Mouse (Mus musculus): ENCODE measurements at regions not wholly inside any gene's neighbourhood (a gene's known extent, or its start where the extent isn't known, plus 50 kb on each side); places are given as distances from the start of the nearest gene placed in this dataset.

DNA sequence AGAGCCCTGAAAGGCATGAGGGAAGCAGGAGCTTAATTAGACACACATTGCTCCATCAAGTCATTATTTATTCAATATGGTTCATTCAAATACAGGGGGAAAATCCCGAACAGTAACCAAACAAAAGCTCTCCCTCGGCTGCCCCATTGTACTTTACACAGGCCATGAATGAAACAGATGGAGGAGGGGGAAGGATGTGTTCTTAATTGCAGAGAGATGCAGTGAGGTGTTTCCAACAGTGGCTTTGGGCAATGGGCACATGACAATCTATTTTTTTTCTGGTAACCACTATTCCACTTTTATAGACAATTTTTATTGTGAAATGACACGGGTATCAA, 578.6 kb upstream of the Gm26657 start:
- DNase-seq (ENCODE audit: low spot score in 2 of 2): no peak

- no peak for DNase-seq (ENCODE audit: low spot score in 2 of 2)
Measured at GRCm38 (mm10) chr4:56160551-56161256, 579.2 kb upstream of the Gm26657 start.

DNA sequence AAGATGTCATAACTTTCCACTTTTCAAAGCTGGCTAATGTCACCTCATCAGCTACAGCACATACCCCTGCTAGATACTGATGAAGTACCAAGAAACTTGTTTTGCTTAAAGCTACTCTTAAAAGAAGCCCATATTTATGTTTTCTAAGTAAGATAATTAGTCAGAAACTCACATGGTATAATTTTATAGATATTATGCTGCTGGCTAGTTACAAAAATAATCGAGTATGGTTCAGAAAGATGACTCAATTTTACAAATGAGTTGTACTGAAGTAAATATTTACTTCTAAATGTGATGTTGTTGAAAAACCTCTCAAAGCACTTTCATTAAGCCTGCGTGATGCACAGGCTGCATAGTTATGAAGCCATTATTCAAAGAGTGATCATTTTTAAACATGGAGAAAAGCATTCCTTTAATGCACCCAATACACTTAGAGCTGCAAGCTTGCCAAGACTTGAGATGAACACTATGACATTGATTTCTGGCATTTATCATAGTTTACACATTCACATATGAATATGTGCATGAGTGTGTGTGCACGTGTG, 582.3 kb upstream of the Gm26657 start:
- DNase-seq (ENCODE audit: low spot score in 2 of 2): no peak

GRCm38 (mm10) chr4:56150716-56151115, 589.2 kb upstream of the Gm26657 start:
- no peak for DNase-seq (ENCODE audit: low spot score in 2 of 2)

- DNase-seq (ENCODE audit: low spot score in 2 of 2): no peak
Measured at GRCm38 (mm10) chr4:56143827-56144226, 596.0 kb upstream of the Gm26657 start.

DNA sequence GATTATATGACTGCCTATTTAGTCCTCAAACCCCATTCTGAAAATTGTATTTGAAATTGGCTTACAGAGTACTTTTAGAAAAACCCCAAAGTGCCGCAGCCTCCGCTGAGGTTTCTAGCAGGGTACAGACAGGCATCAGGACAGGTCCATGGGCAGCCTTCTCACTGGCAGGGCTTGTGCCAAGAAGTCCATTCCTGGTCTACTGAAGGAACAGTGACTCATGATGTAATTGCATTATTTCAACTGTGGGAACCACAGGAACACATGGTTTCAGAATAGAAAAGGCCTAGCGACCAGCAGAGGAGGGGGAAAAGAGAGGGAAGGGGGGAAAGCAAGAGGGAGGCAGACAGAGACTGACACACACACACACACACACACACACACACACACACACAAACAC, 603.0 kb upstream of the Gm26657 start:
- no peak for DNase-seq (ENCODE audit: low spot score in 2 of 2)

DNA sequence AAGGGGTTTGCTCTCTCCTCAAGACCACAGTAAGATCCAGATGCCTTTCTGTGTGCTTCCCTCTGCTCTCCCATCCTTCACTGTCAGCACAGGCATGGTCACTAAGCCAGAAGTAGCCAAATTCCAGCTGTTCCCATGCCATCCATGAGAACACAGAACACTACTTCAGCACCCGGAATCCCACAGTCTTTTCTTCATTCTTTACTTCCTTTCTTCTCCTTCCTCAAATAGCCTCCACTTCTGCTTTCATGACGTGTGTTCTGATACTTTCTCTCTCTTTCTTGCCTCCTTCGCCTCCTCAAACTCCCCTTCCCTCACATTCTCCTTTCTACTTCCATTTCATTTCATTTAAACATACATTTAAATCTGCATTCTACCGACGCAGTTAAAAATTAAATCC, 602.1 kb upstream of the Klf4 start:
- no peak for DNase-seq (ENCODE audit: low spot score in 2 of 2)

DNA sequence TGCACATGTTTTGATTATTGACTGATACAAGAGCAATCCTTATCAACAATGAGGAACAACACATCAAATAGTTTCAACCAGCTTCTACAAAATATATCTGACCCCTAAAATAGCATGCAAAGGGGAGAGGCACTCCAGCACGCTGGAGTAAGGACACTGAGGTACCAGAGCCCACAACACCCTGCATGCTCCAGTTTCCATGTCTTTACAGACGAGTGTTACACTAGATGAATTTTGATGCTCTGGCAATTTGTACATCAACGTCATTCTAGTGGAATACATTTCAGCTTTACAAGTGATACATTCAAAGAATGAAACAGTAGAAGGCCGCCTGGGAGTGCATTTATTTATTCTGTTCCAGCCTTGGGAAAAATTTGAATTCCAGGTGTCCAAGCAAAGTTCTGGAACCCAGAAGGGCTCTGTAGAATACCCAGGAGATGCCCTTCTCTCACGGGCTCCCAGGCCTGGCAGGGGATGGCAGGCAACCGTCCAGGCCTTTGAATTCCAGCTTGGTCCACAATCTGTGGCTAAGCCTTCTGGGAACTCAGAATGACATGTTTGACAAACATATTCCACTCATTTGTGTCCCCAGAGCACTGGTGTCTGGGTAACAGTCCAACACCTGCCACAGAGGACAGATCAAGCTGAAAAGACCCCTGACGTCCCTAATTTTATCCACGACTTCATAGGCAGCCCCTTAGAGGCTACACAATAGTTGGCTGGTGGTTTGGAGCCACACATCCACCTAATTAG, 595.6 kb upstream of the Klf4 start:
- DNase-seq (ENCODE audit: low spot score in 2 of 2): no peak

DNA sequence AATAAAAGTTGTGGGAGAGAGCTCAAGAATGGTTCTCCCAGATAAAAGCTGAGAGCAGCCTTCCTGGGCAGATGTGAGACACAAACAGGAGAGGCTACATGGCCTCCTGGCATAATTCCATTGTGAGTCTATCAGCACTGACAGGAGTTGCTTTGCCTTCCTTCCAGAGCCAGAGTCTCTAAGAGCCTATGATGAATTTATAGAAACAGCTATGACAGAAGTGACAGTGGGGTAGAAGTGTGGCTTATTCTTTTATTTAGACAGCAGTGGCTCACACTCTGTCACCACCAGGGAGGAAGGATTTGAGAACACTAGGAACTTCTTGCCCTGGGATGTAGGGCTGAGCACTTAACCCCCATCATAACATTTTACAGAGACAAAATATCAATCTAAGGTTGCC, 592.2 kb upstream of the Klf4 start:
- no peak for DNase-seq (ENCODE audit: low spot score in 2 of 2)

GRCm38 (mm10) chr4:56122198-56122597, 589.9 kb upstream of the Klf4 start:
- no peak for DNase-seq (ENCODE audit: low spot score in 2 of 2)

GRCm38 (mm10) chr4:56121664-56122063, 589.4 kb upstream of the Klf4 start:
- no peak for DNase-seq (ENCODE audit: low spot score in 2 of 2)

GRCm38 (mm10) chr4:56120357-56120756, 588.1 kb upstream of the Klf4 start:
- no peak for DNase-seq (ENCODE audit: low spot score in 2 of 2)

DNA sequence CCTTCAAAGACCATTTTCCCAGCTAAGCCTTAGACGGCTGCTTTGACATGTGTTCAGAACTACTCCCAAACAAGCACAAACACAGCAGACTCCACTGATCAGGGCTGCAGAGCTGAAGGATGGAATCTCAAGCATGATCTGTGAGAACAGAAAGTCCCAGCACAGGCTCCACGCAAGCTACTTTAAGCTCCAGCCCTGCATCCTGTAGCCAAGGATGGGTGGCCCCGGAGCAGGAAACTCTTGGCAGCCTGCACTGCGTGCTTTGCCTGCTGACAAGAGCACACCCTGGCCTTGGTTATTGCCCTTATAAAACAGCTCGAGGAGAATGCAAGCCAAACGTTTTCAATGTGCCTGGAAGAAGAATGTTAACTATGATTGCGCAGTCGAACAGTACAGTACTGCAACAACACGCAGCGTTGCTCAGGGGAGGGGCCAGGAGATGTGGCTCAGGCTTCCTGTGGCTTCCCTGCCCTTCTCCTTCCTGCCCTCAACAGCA, 581.5 kb upstream of the Klf4 start:
- peak in 1 of 2 experiments; percentile 22 for DNase-seq (ENCODE audit: low spot score in 2 of 2)

- DNase-seq (ENCODE audit: low spot score in 2 of 2): no peak
Measured at GRCm38 (mm10) chr4:56112931-56113700, 580.9 kb upstream of the Klf4 start.

- no peak for DNase-seq (ENCODE audit: low spot score in 2 of 2)
Measured at GRCm38 (mm10) chr4:56106962-56107361, 574.7 kb upstream of the Klf4 start.

- DNase-seq (ENCODE audit: low spot score in 2 of 2): no peak
Measured at GRCm38 (mm10) chr4:56102314-56102713, 570.0 kb upstream of the Klf4 start.

GRCm38 (mm10) chr4:56090796-56091195, 558.5 kb upstream of the Klf4 start:
- DNase-seq (ENCODE audit: low spot score in 2 of 2): no peak

GRCm38 (mm10) chr4:56088701-56089100, 556.4 kb upstream of the Klf4 start:
- DNase-seq (ENCODE audit: low spot score in 2 of 2): no peak

- no peak for DNase-seq (ENCODE audit: low spot score in 2 of 2)
Measured at GRCm38 (mm10) chr4:56086306-56086705, 554.0 kb upstream of the Klf4 start.

DNA sequence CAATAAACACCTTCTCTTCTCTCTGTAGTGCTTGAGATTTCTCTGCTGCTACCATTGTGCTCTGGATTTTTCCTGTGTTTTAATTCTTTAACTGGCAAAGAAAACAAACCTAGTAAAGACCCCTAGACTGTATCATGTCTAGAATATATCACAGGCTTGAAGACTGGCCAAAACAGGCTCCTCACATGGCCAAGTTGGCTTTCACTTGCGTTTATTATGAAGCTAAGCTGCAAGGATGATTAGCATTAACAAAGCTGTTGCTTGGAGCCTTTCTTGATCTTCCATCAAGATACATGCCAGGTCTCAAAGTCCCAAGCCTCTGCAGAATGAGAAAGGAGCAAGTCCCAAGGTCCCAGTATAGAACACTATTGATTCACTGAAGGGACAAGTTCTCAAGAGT, 551.9 kb upstream of the Klf4 start:
- DNase-seq (ENCODE audit: low spot score in 2 of 2): no peak

- DNase-seq (ENCODE audit: low spot score in 2 of 2): no peak
Measured at GRCm38 (mm10) chr4:56082411-56082810, 550.1 kb upstream of the Klf4 start.

DNA sequence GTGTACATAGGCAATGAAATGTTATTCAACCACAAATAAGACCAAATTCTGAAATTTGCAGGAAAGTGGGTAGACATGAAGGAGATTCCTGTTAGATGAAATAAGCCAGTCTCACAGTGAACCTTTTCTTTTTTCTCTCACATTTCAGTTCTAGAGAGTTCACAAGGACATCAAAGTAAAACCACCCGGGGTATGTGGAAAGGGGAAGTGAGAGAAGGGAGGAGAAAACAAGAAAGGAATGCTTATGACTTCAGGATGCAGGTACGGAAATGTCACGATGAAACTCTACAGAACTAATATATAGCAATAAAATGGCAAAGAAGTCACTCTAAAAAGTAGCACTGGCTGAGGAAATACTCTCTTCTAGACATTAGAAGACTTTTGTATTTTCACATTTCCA, 548.7 kb upstream of the Klf4 start:
- DNase-seq (ENCODE audit: low spot score in 2 of 2): no peak

Data from thymus, postnatal 10 days (tissue).